ENCODE assay signal across 9 mouse cellular contexts in genomic region chr14:26785695-26786094, GRCm38 (mm10).
DNase-seq lines count a peak whose midpoint lies in the region; ATAC-seq and TF ChIP-seq lines count a peak whose summit lies in the region.
"Had no signal": no experiment of that assay in that cellular context is flagged by ENCODE, and none has a peak within 500 bp of the region (broad histone marks: within the 10 kb centered on the region; RNA-seq: fewer than 3 reads in every experiment).

No protein-coding gene starts in this region.

- no peaks in the 10 kb centered on the region for H3K9me3 ChIP-seq in heart, embryonic 10.5 days
- H3K9me3 ChIP-seq in liver, embryonic 14.5 days (ENCODE audit: control insufficient read depth, low read length) = no peaks in the 10 kb centered on the region
- no peaks in the 10 kb centered on the region for H3K9me3 ChIP-seq in liver, embryonic 12.5 days (replicated peaks)
- H3K9me3 ChIP-seq: embryonic facial prominence, embryonic 12.5 days; heart, embryonic 15.5 days had no signal

- TF ChIP-seq CTCF in liver, embryonic 14.5 days (IDR thresholded peaks at IDR 0.05; ENCODE audit: low read depth) = 0 out of 2 replicates have a peak, but pooled peaks have one; percentile 10

- H3K4me1 ChIP-seq in heart, embryonic 10.5 days = no peaks in the 10 kb centered on the region
- H3K4me1 ChIP-seq in liver, embryonic 14.5 days (replicated peaks; ENCODE audit: control insufficient read depth in 2 of 2, insufficient read depth in 2 of 2, low read length in 1 of 2) = no peaks in the 10 kb centered on the region
- H3K4me1 ChIP-seq in liver, embryonic 12.5 days = no peaks in the 10 kb centered on the region
- H3K4me1 ChIP-seq: embryonic facial prominence, embryonic 12.5 days; heart, embryonic 15.5 days had no signal

- no peaks in the 10 kb centered on the region for H3K27me3 ChIP-seq in heart, embryonic 10.5 days (ENCODE audit: insufficient read depth, poor library complexity, severe bottlenecking)
- H3K27me3 ChIP-seq in liver, embryonic 14.5 days (ENCODE audit: control insufficient read depth, insufficient read depth, low read length) = no peaks in the 10 kb centered on the region
- H3K27me3 ChIP-seq in liver, embryonic 12.5 days (replicated peaks) = no peaks in the 10 kb centered on the region
- H3K27me3 ChIP-seq: embryonic facial prominence, embryonic 12.5 days; heart, embryonic 15.5 days had no signal

- no peak overlapping the region for H3K27ac ChIP-seq in heart, embryonic 10.5 days
- no peak overlapping the region for H3K27ac ChIP-seq in liver, embryonic 14.5 days
- no peak overlapping the region for H3K27ac ChIP-seq in liver, embryonic 12.5 days
- H3K27ac ChIP-seq: embryonic facial prominence, embryonic 12.5 days; heart, embryonic 15.5 days had no signal

- TF ChIP-seq EP300 in liver, embryonic 14.5 days (IDR thresholded peaks at IDR 0.05; ENCODE audit: low read depth) = no peak

- H3K4me3 ChIP-seq in heart, embryonic 10.5 days = no peak overlapping the region
- H3K4me3 ChIP-seq in liver, embryonic 14.5 days (ENCODE audit: insufficient read depth in 1 of 2, low read depth in 2 of 2, low read length in 2 of 2) = no peak overlapping the region
- H3K4me3 ChIP-seq in liver, embryonic 12.5 days = no peak overlapping the region
- H3K4me3 ChIP-seq: embryonic facial prominence, embryonic 12.5 days; heart, embryonic 15.5 days had no signal

- H3K36me3 ChIP-seq in heart, embryonic 10.5 days = no peaks in the 10 kb centered on the region
- H3K36me3 ChIP-seq in liver, embryonic 14.5 days (replicated peaks; ENCODE audit: control insufficient read depth, insufficient read depth, low read depth) = no peaks in the 10 kb centered on the region
- no peaks in the 10 kb centered on the region for H3K36me3 ChIP-seq in liver, embryonic 12.5 days
- H3K36me3 ChIP-seq: embryonic facial prominence, embryonic 12.5 days; heart, embryonic 15.5 days had no signal

- 52% methylated on average over 4 of the region's 4 CpGs for WGBS in heart, embryonic 10.5 days
- 45% methylated on average over 4 of the region's 4 CpGs for WGBS in liver, embryonic 14.5 days (ENCODE audit: insufficient replicate concordance)
- WGBS in liver, embryonic 12.5 days (ENCODE audit: insufficient replicate concordance) = 40% methylated on average over 4 of the region's 4 CpGs

- no peak overlapping the region for H3K9ac ChIP-seq in liver, embryonic 14.5 days (replicated peaks)
- no peak overlapping the region for H3K9ac ChIP-seq in liver, embryonic 12.5 days
- H3K9ac ChIP-seq: embryonic facial prominence, embryonic 12.5 days; heart, embryonic 15.5 days had no signal

- no peak for ATAC-seq in liver, embryonic 14.5 days (ENCODE audit: insufficient read depth)
- no peak for ATAC-seq in liver, embryonic 12.5 days
- no peak for ATAC-seq in megakaryocyte-erythroid progenitor cell, adult 5-6 weeks (replicated peaks; ENCODE audit: low FRiP score, low TSS enrichment, poor library complexity, severe bottlenecking)

- peak; percentile 12 for DNase-seq in heart, adult 8-10 months (ENCODE audit: low spot score)
- no peak for DNase-seq in heart, embryonic 10.5 days (ENCODE audit: low spot score)
- DNase-seq in liver, embryonic 14.5 days (ENCODE audit: low read depth in 3 of 3, low spot score in 3 of 3) = no peak
- peak; percentile 42 for DNase-seq in brain, adult 2 months (ENCODE audit: low read depth, low spot score)
- peak; percentile 2 for DNase-seq in lung, postnatal 25 days (ENCODE audit: low spot score)

- no peak overlapping the region for H3K4me2 ChIP-seq in liver, embryonic 14.5 days (ENCODE audit: low read depth)
- no peak overlapping the region for H3K4me2 ChIP-seq in liver, embryonic 12.5 days
- H3K4me2 ChIP-seq: embryonic facial prominence, embryonic 12.5 days; heart, embryonic 15.5 days had no signal

Comparison
In these comparisons a context has a peak if more than half of its experiments do, and no peak if none do; other contexts are left out.
1. DNase-seq: peak in heart, adult 8-10 months (single experiment), brain, adult 2 months (single experiment) and lung, postnatal 25 days (single experiment); none in heart, embryonic 10.5 days (single experiment) and liver, embryonic 14.5 days (0 of 3).